Comparison of ENCODE assay signal across 18 mouse cellular contexts in genomic region chr17:46070046-46070445, GRCm38 (mm10). TPM values are rescaled to one million over a fixed set of nuclear protein-coding genes. Genes with fewer than 3 reads are reported as not detected.
DNase-seq lines count a peak whose midpoint lies in the region; ATAC-seq and TF ChIP-seq lines count a peak whose summit lies in the region.
"Had no signal": no experiment of that assay in that cellular context is flagged by ENCODE, and none has a peak within 500 bp of the region (broad histone marks: within the 10 kb centered on the region; RNA-seq: fewer than 3 reads in every experiment).

No protein-coding gene starts in this region.

- H3K4me2 ChIP-seq in lung, embryonic 14.5 days, result no peak overlapping the region
- no peak overlapping the region for H3K4me2 ChIP-seq in lung, postnatal 0 days (replicated peaks; ENCODE audit: low read depth, low read length)
- no peak overlapping the region for H3K4me2 ChIP-seq in kidney, embryonic 16.5 days (replicated peaks; ENCODE audit: low read depth, low read length)
- H3K4me2 ChIP-seq: heart, embryonic 15.5 days; limb, embryonic 12.5 days; midbrain, embryonic 12.5 days had no signal

- TF ChIP-seq CTCF in lung, embryonic 14.5 days (IDR thresholded peaks at IDR 0.05; ENCODE audit: low read depth), result no peak
- TF ChIP-seq CTCF in lung, postnatal 0 days (IDR thresholded peaks at IDR 0.05), result no peak
- TF ChIP-seq CTCF in MEL (IDR thresholded peaks at IDR 0.05 in 2 of 3, conservative IDR thresholded peaks at IDR 0.05 in 1 of 3; ENCODE audit: control insufficient read depth in 1 of 3, insufficient read depth in 1 of 3, low read depth in 2 of 3, low read length in 3 of 3, poor library complexity in 1 of 3, severe bottlenecking in 1 of 3), result no peak

- peaks cover 14% of the 10 kb centered on the region for H3K4me1 ChIP-seq in lung, embryonic 14.5 days (ENCODE audit: insufficient read depth)
- peaks cover 5% of the 10 kb centered on the region; the same call in 1 of the 2 replicates for H3K4me1 ChIP-seq in lung, postnatal 0 days (ENCODE audit: insufficient read depth, low read depth, low read length)
- H3K4me1 ChIP-seq in MEL (ENCODE audit: control insufficient read depth in 1 of 2, insufficient read depth in 2 of 2, low read length in 2 of 2), result peaks cover 30 to 51% of the 10 kb centered on the region in 2 experiments
- peaks cover 13% of the 10 kb centered on the region for H3K4me1 ChIP-seq in kidney, embryonic 16.5 days (ENCODE audit: insufficient read depth, low read length)

- H3K36me3 ChIP-seq in lung, embryonic 14.5 days (ENCODE audit: insufficient read depth), result no peaks in the 10 kb centered on the region
- H3K36me3 ChIP-seq in lung, postnatal 0 days (ENCODE audit: insufficient read depth, low read length), result no peaks in the 10 kb centered on the region
- peaks cover 0 to 37% of the 10 kb centered on the region in 2 experiments; a peak in 2 of 4 replicates for H3K36me3 ChIP-seq in MEL (ENCODE audit: control insufficient read depth in 1 of 2, insufficient read depth in 2 of 2, low read length in 2 of 2)
- no peaks in the 10 kb centered on the region for H3K36me3 ChIP-seq in kidney, embryonic 16.5 days (ENCODE audit: insufficient read depth, low read length)
- H3K36me3 ChIP-seq: forebrain, embryonic 10.5 days; heart, embryonic 15.5 days; limb, embryonic 12.5 days; midbrain, embryonic 12.5 days had no signal

- no peaks in the 10 kb centered on the region; the same call in 1 of the 2 replicates for H3K79me2 ChIP-seq in MEL (ENCODE audit: control insufficient read depth, insufficient read depth, low read length, poor library complexity)

- H3K27me3 ChIP-seq in lung, embryonic 14.5 days (ENCODE audit: insufficient read depth, low read length), result no peaks in the 10 kb centered on the region
- no peaks in the 10 kb centered on the region for H3K27me3 ChIP-seq in lung, postnatal 0 days (replicated peaks; ENCODE audit: insufficient read depth, low read length)
- no peaks in the 10 kb centered on the region for H3K27me3 ChIP-seq in MEL (ENCODE audit: control insufficient read depth in 1 of 2, insufficient read depth in 2 of 2, low read length in 2 of 2)
- H3K27me3 ChIP-seq in kidney, embryonic 16.5 days (ENCODE audit: insufficient read depth, low read length), result no peaks in the 10 kb centered on the region
- H3K27me3 ChIP-seq: heart, embryonic 15.5 days; limb, embryonic 12.5 days; midbrain, embryonic 12.5 days had no signal

- no peak overlapping the region for H3K9ac ChIP-seq in lung, embryonic 14.5 days
- H3K9ac ChIP-seq in lung, postnatal 0 days (replicated peaks; ENCODE audit: low read depth), result no peak overlapping the region
- H3K9ac ChIP-seq in MEL (ENCODE audit: control insufficient read depth, low read depth, low read length, poor library complexity, severe bottlenecking), result no peak overlapping the region
- no peak overlapping the region for H3K9ac ChIP-seq in kidney, embryonic 16.5 days (replicated peaks; ENCODE audit: low read length)
- H3K9ac ChIP-seq: heart, embryonic 15.5 days; limb, embryonic 12.5 days; liver, embryonic 14.5 days; midbrain, embryonic 12.5 days had no signal

- no peak overlapping the region for H3K27ac ChIP-seq in lung, embryonic 14.5 days (ENCODE audit: low read depth)
- H3K27ac ChIP-seq in lung, postnatal 0 days (ENCODE audit: low read length), result no peak overlapping the region
- peak overlapping the region; percentile 22; the same call in 1 of the 2 replicates for H3K27ac ChIP-seq in MEL (ENCODE audit: control insufficient read depth, low read depth, low read length)
- H3K27ac ChIP-seq in kidney, embryonic 16.5 days (ENCODE audit: low read length), result no peak overlapping the region
- H3K27ac ChIP-seq: forebrain, embryonic 10.5 days; heart, adult 2 months; heart, embryonic 15.5 days; limb, embryonic 12.5 days; liver, embryonic 14.5 days; midbrain, embryonic 12.5 days had no signal

- 60% methylated on average over 9 of the region's 9 CpGs for WGBS in lung, embryonic 14.5 days
- WGBS in lung, postnatal 0 days, result 65% methylated on average over 9 of the region's 9 CpGs
- WGBS in kidney, embryonic 16.5 days, result 74% methylated on average over 9 of the region's 9 CpGs

- no peak overlapping the region for H3K4me3 ChIP-seq in lung, embryonic 14.5 days (ENCODE audit: low read depth, low read length)
- no peak overlapping the region for H3K4me3 ChIP-seq in lung, postnatal 0 days (ENCODE audit: low read depth, low read length)
- H3K4me3 ChIP-seq in MEL (ENCODE audit: control insufficient read depth in 1 of 2, insufficient read depth in 1 of 2, low read depth in 2 of 2, low read length in 2 of 2), result no peak overlapping the region
- H3K4me3 ChIP-seq in kidney, embryonic 16.5 days (ENCODE audit: low read length), result no peak overlapping the region
- H3K4me3 ChIP-seq: forebrain, embryonic 10.5 days; heart, adult 2 months; heart, embryonic 15.5 days; limb, embryonic 12.5 days; midbrain, embryonic 12.5 days had no signal

- TF ChIP-seq EP300 in lung, postnatal 0 days (IDR thresholded peaks at IDR 0.05), result no peak
- TF ChIP-seq EP300 in MEL (IDR thresholded peaks at IDR 0.05; ENCODE audit: low read depth in 1 of 2, low read length in 2 of 2), result no peak

- TF ChIP-seq RAD21 in MEL (IDR thresholded peaks at IDR 0.05; ENCODE audit: low read depth, low read length), result no peak

- no peaks in the 10 kb centered on the region for H3K9me3 ChIP-seq in lung, embryonic 14.5 days (ENCODE audit: low read depth, low read length)
- H3K9me3 ChIP-seq in lung, postnatal 0 days (ENCODE audit: low read length), result no peaks in the 10 kb centered on the region
- no peaks in the 10 kb centered on the region for H3K9me3 ChIP-seq in MEL (replicated peaks; ENCODE audit: insufficient read depth, low read length)
- H3K9me3 ChIP-seq in kidney, embryonic 16.5 days (ENCODE audit: low read length), result no peaks in the 10 kb centered on the region
- H3K9me3 ChIP-seq: forebrain, embryonic 10.5 days; heart, embryonic 15.5 days; limb, embryonic 12.5 days; midbrain, embryonic 12.5 days had no signal

- no peak for TF ChIP-seq POLR2A in MEL (IDR thresholded peaks at IDR 0.05; ENCODE audit: control insufficient read depth in 1 of 2, insufficient read depth in 1 of 2, low read depth in 1 of 2, low read length in 2 of 2, poor library complexity in 1 of 2)

- ATAC-seq in lung, embryonic 14.5 days (ENCODE audit: insufficient read depth), result no peak
- no peak for ATAC-seq in lung, postnatal 0 days
- ATAC-seq in megakaryocyte-erythroid progenitor cell, adult 5-6 weeks (replicated peaks; ENCODE audit: low FRiP score, low TSS enrichment, poor library complexity, severe bottlenecking), result no peak
- no peak for ATAC-seq in kidney, embryonic 16.5 days (ENCODE audit: low FRiP score, low TSS enrichment)

- DNase-seq in lung, embryonic 14.5 days, result peak; percentile 15
- DNase-seq in lung, postnatal 0 days (ENCODE audit: low spot score), result no peak
- DNase-seq in 416B (ENCODE audit: low read depth) (peak; percentile 45), MEL (ENCODE audit: low read depth, low spot score) (peak; percentile 40)
- peak; percentile 52 for DNase-seq in adrenal gland, postnatal 14 days
- DNase-seq: cerebellum, adult 9-10 months; heart, adult 2 months; kidney, adult 11 months; kidney, postnatal 14 days; lung, postnatal 36 days; thymus, adult 2 months had no signal

TF ChIP-seq in MEL, 35 proteins besides CTCF, POLR2A, EP300 and RAD21:
- TF ChIP-seq ETS1 (IDR thresholded peaks at IDR 0.05; ENCODE audit: low read depth, low read length) (peak; percentile 36; the same call in 1 of the 2 replicates), USF2 (IDR thresholded peaks at IDR 0.05; ENCODE audit: borderline replicate concordance in 1 of 2, insufficient read depth in 1 of 2, low read depth in 1 of 2, low read length in 2 of 2) (no peak), GABPA (IDR thresholded peaks at IDR 0.05; ENCODE audit: low read depth, low read length) (peak; percentile 81), BHLHE40 (IDR thresholded peaks at IDR 0.05; ENCODE audit: borderline replicate concordance, low read depth, low read length) (no peak)

RNA-seq across cellular contexts. Expression of gene Vegfa, which starts 37.9 kb away (rescaled TPM):
- 6.6 and 7.7 TPM in 2 replicates for polyA plus RNA-seq in lung, embryonic 14.5 days (2014; fragmentation: Nextera tagmentation; extraction: Ambion mirVana)
- 21.4 and 31.9 TPM in 2 replicates for polyA plus RNA-seq in lung, postnatal 0 days (2015; fragmentation: Nextera tagmentation; extraction: Ambion mirVana)
- total RNA-seq in MEL (2012; rRNA removed), result 16.1 and 39.4 TPM in 2 replicates
- polyA plus RNA-seq in MEL (2012; ENCODE audit: insufficient read depth in 1 of 2, insufficient read length in 2 of 2, low read depth in 1 of 2, low replicate concordance in 2 of 2, missing spikeins in 1 of 2), result 10 to 100 TPM in 1 of 2 experiments, not detected in 1; 38.6 TPM
- total RNA-seq in adrenal gland, postnatal 14 days (2021), result 422 and 438 TPM in 2 replicates
- total RNA-seq in megakaryocyte-erythroid progenitor cell, adult 5-6 weeks (2014; fragmentation: Nextera tagmentation), result 8.8 and 12.5 TPM in 2 replicates
- total RNA-seq in megakaryocyte-erythroid progenitor cell, adult 5-6 weeks (2017), result 15.2 and 17.2 TPM in 2 replicates
- polyA plus RNA-seq in kidney, embryonic 16.5 days (2015; fragmentation: Nextera tagmentation; extraction: Ambion mirVana), result 5.7 and 5.9 TPM in 2 replicates

RNA-seq across cellular contexts. Expression of gene Mrps18a, which starts 40.7 kb away (rescaled TPM):
- 147 and 149 TPM in 2 replicates for polyA plus RNA-seq in lung, embryonic 14.5 days (2014; fragmentation: Nextera tagmentation; extraction: Ambion mirVana)
- 96.4 and 103 TPM in 2 replicates for polyA plus RNA-seq in lung, postnatal 0 days (2015; fragmentation: Nextera tagmentation; extraction: Ambion mirVana)
- total RNA-seq in MEL (2012; rRNA removed), result 177 and 181 TPM in 2 replicates
- 100 to 1,000 TPM in 1 of 2 experiments, not detected in 1; 159 TPM for polyA plus RNA-seq in MEL (2012; ENCODE audit: insufficient read depth in 1 of 2, insufficient read length in 2 of 2, low read depth in 1 of 2, low replicate concordance in 2 of 2, missing spikeins in 1 of 2)
- 107 and 111 TPM in 2 replicates for total RNA-seq in adrenal gland, postnatal 14 days (2021)
- total RNA-seq in megakaryocyte-erythroid progenitor cell, adult 5-6 weeks (2014; fragmentation: Nextera tagmentation), result 67.8 and 89.9 TPM in 2 replicates
- 39.1 and 50.0 TPM in 2 replicates for total RNA-seq in megakaryocyte-erythroid progenitor cell, adult 5-6 weeks (2017)
- polyA plus RNA-seq in kidney, embryonic 16.5 days (2015; fragmentation: Nextera tagmentation; extraction: Ambion mirVana), result 159 and 162 TPM in 2 replicates
